Mouse (Mus musculus): ENCODE measurements around the gene Cdkl4. TPM values are rescaled to one million over a fixed set of nuclear protein-coding genes. Genes with fewer than 3 reads are reported as not detected.

Gene Cdkl4
- 0.73 TPM for total RNA-seq (2023)

GRCm38 (mm10) chr17:80577639-80578038 lies at the start of gene Cdkl4:
Gene Cdkl4, minus strand, starts transcription at chr17:80577813.

GRCm38 (mm10) chr17:80480031-80480854 lies 97.4 kb downstream of the Cdkl4 start, which contains the start of gene Sos1:
Gene Sos1, minus strand, starts transcription at chr17:80480453.

Other genes starting within 250 kb of the Cdkl4 start
- not detected for gene Gm10190, start 204.3 kb downstream of the Cdkl4 start, total RNA-seq (2023)
- 28.8 TPM for gene Sos1, start 97.4 kb downstream of the Cdkl4 start, total RNA-seq (2023)
- 16.3 TPM for gene Map4k3, start 150.7 kb upstream of the Cdkl4 start, total RNA-seq (2023)

Measured in CD8-positive naive resting alpha-beta T cell, adult 57 days (primary cell).